Mouse (Mus musculus): Measurements from ENCODE around the gene Klk1b5.

The Klk1b5 gene

GRCm38 (mm10) chr7:44253023-44253616 lies 37.4 kb downstream of the Klk1b5 start:
- intact Hi-C loops (cut with DNase I) = no loop called here

- intact Hi-C loops (cut with DNase I) = no loop called here
Observed at GRCm38 (mm10) chr7:44254930-44255329, 39.2 kb downstream of the Klk1b5 start.

- intact Hi-C loops (cut with DNase I) = no loop called here
Observed at GRCm38 (mm10) chr7:44257278-44257677, 41.5 kb downstream of the Klk1b5 start, which contains the start of gene Acp4. TSS of gene Acp4 (minus strand) at chr7:44257378.

DNA sequence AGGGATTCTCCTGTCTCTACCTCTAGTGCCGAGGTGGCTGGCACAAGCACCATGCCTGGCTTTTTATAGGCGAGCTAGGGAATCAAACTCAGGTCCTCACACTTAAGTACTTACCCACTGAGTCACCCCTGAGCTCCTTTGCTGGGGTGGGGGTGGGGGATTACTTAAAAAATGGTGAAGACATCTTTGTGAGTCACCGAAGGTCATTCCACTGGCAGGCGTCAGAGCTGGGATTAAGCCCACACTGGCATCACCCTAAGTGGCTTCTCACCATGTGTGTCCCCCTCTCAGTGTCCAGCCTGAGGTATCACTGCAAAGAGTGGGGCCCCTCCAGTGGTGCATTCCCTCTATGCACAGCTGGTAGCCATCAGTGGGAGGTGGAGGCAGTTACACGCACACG lies 44.7 kb downstream of the Klk1b5 start:
- intact Hi-C loops (cut with DNase I) = loop anchor here (5.0 kb wide), 2 partner anchors 57 to 227 kb away; no protein-coding TSS in a partner anchor

GRCm38 (mm10) chr7:44261147-44261546 lies 45.4 kb downstream of the Klk1b5 start, which contains the start of gene Gm15517:
TSS of gene Gm15517 (plus strand) at chr7:44261447.
- intact Hi-C loops (cut with DNase I) = loop anchor here (5.0 kb wide), 2 partner anchors 56 to 226 kb away; no protein-coding TSS in a partner anchor

DNA sequence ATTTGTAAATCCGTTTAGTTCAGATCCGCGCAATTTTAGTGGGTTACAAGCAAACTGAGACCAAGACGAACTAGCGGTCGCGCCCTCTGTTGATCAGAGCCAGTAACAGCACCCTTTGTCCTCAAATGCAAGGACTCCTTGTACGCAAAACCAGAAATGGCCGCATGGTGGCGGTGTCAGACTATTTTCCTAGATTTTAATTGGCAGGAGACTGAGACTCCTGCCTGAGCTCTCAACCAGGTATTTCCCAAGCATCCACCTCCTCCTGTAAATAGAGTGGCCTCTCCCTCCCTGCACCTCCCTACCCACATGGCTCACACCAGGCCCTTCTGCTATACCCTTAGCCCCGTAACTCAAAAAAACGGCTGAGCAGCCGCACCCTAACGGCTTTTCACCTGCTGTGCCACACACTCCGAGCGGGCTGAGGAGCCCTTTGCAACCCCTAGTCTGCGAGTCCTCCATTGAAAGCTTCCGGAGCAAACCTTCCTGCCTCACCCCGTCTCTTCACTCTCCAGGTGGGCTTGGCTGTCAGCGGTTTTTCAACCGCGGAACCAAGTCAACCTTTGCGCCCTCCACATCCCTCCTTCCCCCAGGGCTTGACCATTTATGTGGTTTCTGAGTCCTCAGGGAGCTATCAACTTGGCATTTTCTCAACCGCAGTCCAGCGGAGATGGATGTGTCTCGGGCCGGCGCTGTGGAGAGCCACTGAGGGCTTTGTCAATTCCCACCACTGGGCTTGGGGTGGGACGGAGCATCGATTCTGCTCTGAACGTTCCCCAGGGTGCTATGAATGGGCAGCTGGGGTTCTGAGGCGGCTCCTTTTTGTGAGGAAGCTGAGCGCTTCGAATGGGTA lies 47.3 kb downstream of the Klk1b5 start:
- intact Hi-C loops (cut with DNase I) = loop anchor here (2.0 to 5.0 kb wide), 3 partner anchors 54 to 224 kb away; no protein-coding TSS in a partner anchor

DNA sequence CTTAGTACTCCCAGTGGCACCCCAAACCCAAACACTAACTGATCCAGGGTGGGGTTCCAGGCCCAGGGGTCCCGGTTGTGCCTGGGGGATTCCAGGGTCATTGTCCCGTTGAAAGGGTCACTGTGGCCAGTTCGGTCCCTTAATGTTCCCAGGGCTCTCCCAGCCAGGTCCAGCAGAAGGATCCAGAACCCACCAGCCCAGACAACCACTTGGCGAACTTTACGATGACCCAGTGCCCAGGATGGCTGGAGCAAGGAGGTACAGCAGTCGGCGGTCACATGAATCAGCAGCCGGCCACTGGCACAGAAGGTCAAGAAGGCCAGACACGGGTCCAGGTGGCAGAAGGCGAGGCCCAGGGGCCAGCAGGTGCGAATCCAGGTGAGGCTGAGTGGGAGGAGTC lies 52.4 kb downstream of the Klk1b5 start:
- intact Hi-C loops (cut with DNase I) = no loop called here

DNA sequence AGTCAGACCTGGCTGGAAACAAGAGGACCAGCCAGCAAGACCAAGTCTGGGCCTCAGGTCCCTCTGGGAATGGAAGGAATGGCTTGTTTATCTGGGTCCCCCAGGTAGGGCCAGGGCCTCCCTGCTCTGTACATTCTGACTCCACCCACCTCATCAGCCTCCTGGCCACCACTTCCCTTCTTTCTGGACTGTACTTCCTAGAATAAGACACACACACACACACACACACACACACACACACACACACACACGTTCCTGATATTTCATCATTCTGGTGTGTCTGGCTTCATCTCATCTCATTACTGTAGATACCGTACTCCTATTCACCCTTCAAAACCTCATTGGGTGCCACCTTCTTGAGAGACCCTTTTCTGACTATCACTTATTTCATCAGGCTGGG lies 53.7 kb downstream of the Klk1b5 start:
- intact Hi-C loops (cut with DNase I) = no loop called here

Measured in adrenal gland (tissue).